Mouse (Mus musculus) urinary bladder, postnatal 14 days (tissue): Measurements from ENCODE around the gene Klhl22.

Experiments used
- DNase-seq: peaks from one replicate; pipeline ENCODE4 v3.0.0; 2021; ENCODE audit warnings: low spot score

Gene Klhl22

GRCm38 (mm10) chr16:17833681-17834399 lies 74.4 kb downstream of the Klhl22 start:
- no peak for DNase-seq

GRCm38 (mm10) chr16:17834543-17834942 lies 75.1 kb downstream of the Klhl22 start:
- no peak for DNase-seq

DNA sequence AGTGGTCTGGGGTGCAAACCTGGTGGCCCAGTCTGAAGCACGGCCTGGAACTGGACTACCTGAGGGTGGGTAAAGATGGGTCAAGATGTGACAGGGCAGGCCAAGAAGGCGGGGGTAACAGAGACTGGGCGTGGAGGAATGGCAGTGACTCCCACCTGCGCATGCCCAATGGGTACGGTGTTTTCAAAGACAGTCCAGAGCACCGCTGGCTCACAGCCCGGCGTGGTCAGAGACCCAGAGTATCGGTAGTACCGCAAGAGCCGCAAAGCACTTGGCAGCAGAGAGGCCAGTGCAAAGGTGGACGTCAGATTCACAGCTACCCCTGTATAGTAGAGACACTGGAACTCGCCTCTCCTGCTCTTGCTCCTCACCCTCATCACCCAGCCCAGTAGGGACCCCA lies 76.1 kb downstream of the Klhl22 start:
- DNase-seq = no peak

DNA sequence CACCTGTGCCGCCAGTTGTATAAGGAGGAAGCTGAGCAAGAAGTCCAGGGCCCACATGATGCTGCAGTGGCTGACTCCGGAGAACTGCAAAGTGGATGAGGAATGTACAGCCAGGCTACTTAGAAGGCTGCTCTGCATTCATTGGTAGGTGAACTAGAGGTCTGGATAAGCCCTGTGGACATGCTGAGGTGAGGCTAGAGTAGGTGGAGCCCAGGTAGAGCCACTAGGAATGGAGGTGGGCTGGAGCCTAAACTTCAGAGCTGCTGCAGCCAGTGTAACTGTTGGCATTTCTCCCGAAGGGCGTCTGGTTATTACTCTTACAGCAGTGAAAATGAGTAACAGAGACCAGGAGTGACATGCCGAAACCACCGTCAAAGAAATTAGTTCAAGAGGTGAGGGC lies 78.6 kb downstream of the Klhl22 start, which contains the start of gene Car15:
Gene Car15, minus strand, starts transcription at position 314 of the 400 bp plus-strand sequence.
- no peak for DNase-seq

GRCm38 (mm10) chr16:17839976-17840375 lies 80.6 kb downstream of the Klhl22 start:
- no peak for DNase-seq

- DNase-seq = no peak
These were observed 83.0 kb downstream of the Klhl22 start for GRCm38 (mm10) chr16:17842437-17842836.
